Mouse (Mus musculus) heart, postnatal 0 days (tissue): ENCODE measurements at regions not wholly inside any gene's neighbourhood (a gene's known extent, or its start where the extent isn't known, plus 50 kb on each side); places are given as distances from the start of the nearest gene placed in this dataset.

Source experiments
- CTCF ChIP-seq: IDR thresholded peaks from 2 replicates; pipeline ENCODE4 v1.5.1; 2016; ENCODE audit warnings: antibody characterized with exemption, control low read depth, low read depth
- EP300 ChIP-seq: IDR thresholded peaks from 2 replicates; pipeline ENCODE4 v1.6.1; 2016; ENCODE audit warnings: antibody characterized with exemption, low read depth

- TF ChIP-seq CTCF (no peak), EP300 (no peak)
These were observed 836.6 kb downstream of the Gm9195 start for GRCm38 (mm10) chr14:71654785-71655627.
